Mouse (Mus musculus) heart, embryonic 16.5 days (tissue): Measurements from ENCODE around the gene Ppil2. TPM values are rescaled to one million over a fixed set of nuclear protein-coding genes. Genes with fewer than 3 reads are reported as not detected.

Experiments
- ATAC-seq: fragments of 200-750 bp; cut with Nextera tagmentation; replicated peaks from 2 replicates; pipeline ENCODE4 v1.8.0; 2017; ENCODE audit warnings: moderate number of reproducible peaks; ENCODE audit not compliant: insufficient read depth, low FRiP score; ENCODE audit errors: extremely low read depth
- H3K27ac ChIP-seq: fragments of 300-500 bp; sonication (generic); 2 replicates; pipeline ENCODE4 v1.5.1; 2014; ENCODE audit warnings: mild to moderate bottlenecking, low read length, control low read depth, moderate library complexity
- H3K27me3 ChIP-seq: fragments of 300-500 bp; sonication (generic); 2 replicates; pipeline ENCODE4 v1.6.1; 2014; ENCODE audit warnings: low read length, mixed read lengths; ENCODE audit not compliant: control insufficient read depth, insufficient read depth
- H3K36me3 ChIP-seq: fragments of 300-500 bp; sonication (generic); 2 replicates; pipeline ENCODE4 v1.6.1; 2014; ENCODE audit not compliant: control insufficient read depth, insufficient read depth
- H3K4me1 ChIP-seq: fragments of 300-500 bp; sonication (generic); 2 replicates; pipeline ENCODE4 v1.6.1; 2014; ENCODE audit warnings: low read length, mixed read lengths; ENCODE audit not compliant: control insufficient read depth, insufficient read depth
- H3K4me2 ChIP-seq: fragments of 300-500 bp; sonication (generic); 2 replicates; pipeline ENCODE4 v1.6.1; 2014; ENCODE audit warnings: low read depth, mild to moderate bottlenecking, control low read depth, low read length
- H3K4me3 ChIP-seq: fragments of 300-500 bp; sonication (generic); 2 replicates; pipeline ENCODE4 v1.5.1; 2014; ENCODE audit warnings: mild to moderate bottlenecking, control low read depth, low read length
- H3K9ac ChIP-seq: fragments of 300-500 bp; sonication (generic); 2 replicates; pipeline ENCODE4 v1.6.1; 2014; ENCODE audit warnings: low read length, control low read depth
- H3K9me3 ChIP-seq: fragments of 300-500 bp; sonication (generic); replicated peaks from 2 replicates; pipeline ENCODE4 v1.6.1; 2016; ENCODE audit warnings: low read length; ENCODE audit not compliant: control insufficient read depth
- WGBS: fragments of 180-500 bp; shearing (Covaris S2); extraction: QIAGEN DNeasy Blood & Tissue Kit; methylation state at CpG from one replicate; pipeline ENCODE4 v1.1.7; 2014; 5-methylcytosine and 5-hydroxymethylcytosine counted together
- polyA plus RNA-seq: library from polyadenylated mRNA; unstranded; fragments of >200 nt; fragmentation: Nextera tagmentation; extraction: Ambion mirVana; gene quantifications from 2 replicates; pipeline ENCODE4 v1.2.1, GENCODE M21; 2015

Gene Ppil2
- 102 and 111 TPM in 2 replicates for polyA plus RNA-seq

- ATAC-seq = peak; percentile 76
- H3K4me1 ChIP-seq = peaks cover 14% of the 10 kb centered on the region
- WGBS = 7% methylated on average over 38 of the region's 38 CpGs
- peak within 1 kb of the TSS; percentile 82 for H3K4me2 ChIP-seq
- peak within 1 kb of the TSS; percentile 82 for H3K9ac ChIP-seq
- no peaks in the 10 kb centered on the region for H3K27me3 ChIP-seq
- peaks cover 8% of the 10 kb centered on the region; the same call in 1 of the 2 replicates for H3K36me3 ChIP-seq
- no peaks in the 10 kb centered on the region for H3K9me3 ChIP-seq
- peak within 1 kb of the TSS; percentile 73 for H3K27ac ChIP-seq
- H3K4me3 ChIP-seq = peak within 1 kb of the TSS; percentile 87
These were observed at the start of gene Ppil2 for GRCm38 (mm10) chr16:17110771-17111743. TSS of gene Ppil2 (minus strand) at chr16:17111257.

- no peak overlapping the region for H3K4me2 ChIP-seq
- H3K27ac ChIP-seq = no peak overlapping the region
- no peak overlapping the region for H3K9ac ChIP-seq
- H3K9me3 ChIP-seq = no peaks in the 10 kb centered on the region
- H3K27me3 ChIP-seq = no peaks in the 10 kb centered on the region
- peaks cover 24% of the 10 kb centered on the region for H3K36me3 ChIP-seq
- no peak overlapping the region for H3K4me3 ChIP-seq
- no peak for ATAC-seq
- 85% methylated on average over 2 of the region's 2 CpGs for WGBS
- no peaks in the 10 kb centered on the region for H3K4me1 ChIP-seq
These were observed 43.3 kb upstream of the Ppil2 start for GRCm38 (mm10) chr16:17154346-17154745.

GRCm38 (mm10) chr16:17151874-17152273 is 40.8 kb upstream of the Ppil2 start:
- ATAC-seq = no peak
- WGBS = 94% methylated on average over 4 of the region's 4 CpGs
- H3K4me3 ChIP-seq = no peak overlapping the region
- H3K9ac ChIP-seq = no peak overlapping the region
- no peaks in the 10 kb centered on the region for H3K9me3 ChIP-seq
- peaks cover 11% of the 10 kb centered on the region for H3K36me3 ChIP-seq
- no peaks in the 10 kb centered on the region for H3K27me3 ChIP-seq
- no peak overlapping the region for H3K4me2 ChIP-seq
- H3K4me1 ChIP-seq = peaks cover 10% of the 10 kb centered on the region; the same call in 1 of the 2 replicates
- H3K27ac ChIP-seq = no peak overlapping the region

GRCm38 (mm10) chr16:17150520-17151258 is 39.6 kb upstream of the Ppil2 start:
- Histone ChIP-seq H3K27me3 (no peaks in the 10 kb centered on the region), H3K4me1 (peaks cover 10% of the 10 kb centered on the region; the same call in 1 of the 2 replicates), H3K36me3 (peaks cover 11% of the 10 kb centered on the region), H3K4me3 (no peak overlapping the region), H3K27ac (no peak overlapping the region), H3K9ac (no peak overlapping the region), H3K9me3 (no peaks in the 10 kb centered on the region), H3K4me2 (no peak overlapping the region)
- no peak for ATAC-seq
- WGBS = 81% methylated on average over 7 of the region's 7 CpGs

- WGBS = 18% methylated on average over 16 of the region's 16 CpGs
- no peak for ATAC-seq
- Histone ChIP-seq H3K27me3 (no peaks in the 10 kb centered on the region), H3K4me2 (peak overlapping the region; percentile 99), H3K36me3 (peaks cover 6% of the 10 kb centered on the region; the same call in 1 of the 2 replicates), H3K9me3 (no peaks in the 10 kb centered on the region), H3K9ac (peak overlapping the region; percentile 52), H3K27ac (no peak overlapping the region), H3K4me3 (peak overlapping the region; percentile 60), H3K4me1 (peaks cover 10% of the 10 kb centered on the region; the same call in 1 of the 2 replicates)
These were observed 37.0 kb upstream of the Ppil2 start for GRCm38 (mm10) chr16:17148084-17148483.

DNA sequence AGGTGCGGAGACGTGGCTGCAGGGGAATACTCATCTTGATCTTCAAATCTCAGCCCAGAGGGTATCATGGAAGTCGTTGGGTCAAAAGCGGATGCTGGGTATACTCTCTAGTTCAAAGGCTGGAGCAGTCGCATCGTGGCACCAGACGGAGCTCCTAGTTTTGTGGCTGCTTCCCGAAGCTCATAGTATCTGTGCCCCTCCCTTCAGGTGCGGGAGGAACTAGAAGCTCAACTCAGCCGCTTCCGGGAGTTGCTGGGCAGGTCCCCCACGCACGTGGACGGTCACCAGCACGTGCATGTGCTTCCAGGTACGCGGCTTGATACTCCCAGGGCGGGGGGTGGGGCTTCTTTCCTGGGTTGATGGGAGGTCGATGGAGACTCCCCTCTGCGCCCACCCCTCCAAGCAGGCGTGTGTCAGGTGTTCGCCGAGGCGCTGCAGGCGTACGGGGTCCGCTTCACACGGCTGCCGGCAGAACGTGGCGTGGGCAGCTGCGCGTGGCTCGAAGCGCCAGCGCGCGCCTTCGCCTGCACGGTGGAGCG is 36.4 kb upstream of the Ppil2 start:
- Histone ChIP-seq H3K27me3 (no peaks in the 10 kb centered on the region), H3K4me3 (peak overlapping the region; percentile 60), H3K36me3 (peaks cover under 1% of the 10 kb centered on the region; the same call in 1 of the 2 replicates), H3K4me1 (peaks cover 10% of the 10 kb centered on the region; the same call in 1 of the 2 replicates), H3K9ac (peak overlapping the region; percentile 52), H3K9me3 (no peaks in the 10 kb centered on the region), H3K4me2 (peak overlapping the region; percentile 99), H3K27ac (no peak overlapping the region)
- peak; percentile 14; the same call in 1 of the 2 replicates for ATAC-seq
- 1% methylated on average over 41 of the region's 41 CpGs for WGBS

DNA sequence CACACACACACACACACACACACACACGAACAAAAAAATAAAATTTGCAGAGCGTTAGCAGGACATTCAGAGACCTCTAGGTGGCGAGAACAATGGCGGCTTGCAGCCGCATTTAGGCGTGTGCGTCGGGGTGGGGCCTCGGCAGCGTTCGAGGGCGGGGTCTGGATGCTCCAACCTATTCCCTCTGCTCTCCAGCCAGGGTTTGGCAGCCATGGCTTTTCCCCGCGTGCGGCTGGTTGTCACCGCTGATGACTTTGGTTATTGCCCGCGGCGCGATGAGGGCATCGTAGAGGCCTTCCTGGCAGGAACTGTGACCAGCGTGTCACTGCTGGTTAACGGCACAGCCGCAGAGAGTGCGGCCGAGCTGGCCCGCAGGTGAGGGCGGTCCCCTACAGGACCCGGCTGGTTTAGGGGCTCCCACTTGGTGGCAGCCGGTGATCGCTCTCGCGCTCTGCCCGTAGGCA is 35.7 kb upstream of the Ppil2 start, which contains the start of gene Ccdc116:
TSS of gene Ccdc116 (minus strand) at position 458 of the 464 bp plus-strand sequence.
- Histone ChIP-seq H3K4me2 (peak within 1 kb of the TSS; percentile 99), H3K27ac (no peak within 1 kb of the TSS), H3K9ac (peak within 1 kb of the TSS; percentile 52), H3K9me3 (no peaks in the 10 kb centered on the region), H3K36me3 (no peaks in the 10 kb centered on the region), H3K27me3 (no peaks in the 10 kb centered on the region), H3K4me1 (peaks cover 10% of the 10 kb centered on the region; the same call in 1 of the 2 replicates), H3K4me3 (peak within 1 kb of the TSS; percentile 60)
- under 1% methylated on average over 34 of the region's 34 CpGs for WGBS
- ATAC-seq = peak; percentile 81

DNA sequence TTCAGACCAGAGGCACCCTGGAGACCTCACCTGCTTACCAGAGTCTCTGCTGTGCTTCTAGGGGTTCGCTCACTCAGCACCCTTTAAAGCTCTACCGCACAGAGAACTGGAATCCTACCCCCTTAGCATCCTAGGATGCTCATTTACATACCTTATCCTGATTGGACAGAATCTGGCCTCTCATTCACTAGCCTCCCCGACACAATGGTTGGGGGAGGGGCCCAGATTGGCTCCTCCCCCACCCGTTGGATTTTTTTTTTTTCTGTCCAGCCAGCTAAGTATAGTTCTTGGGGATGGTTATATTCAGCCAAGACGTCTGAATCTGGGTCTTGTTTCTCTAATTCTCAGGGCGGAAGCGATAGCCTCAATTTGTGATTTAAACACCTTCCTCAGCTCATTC is 33.3 kb upstream of the Ppil2 start, which contains the start of gene Ydjc:
TSS of gene Ydjc (plus strand) at position 283 of the 400 bp plus-strand sequence.
- WGBS = 27% methylated on average over 7 of the region's 7 CpGs
- Histone ChIP-seq H3K9me3 (no peaks in the 10 kb centered on the region), H3K9ac (no peak within 1 kb of the TSS), H3K27ac (no peak within 1 kb of the TSS), H3K36me3 (no peaks in the 10 kb centered on the region), H3K4me1 (peaks cover 10% of the 10 kb centered on the region; the same call in 1 of the 2 replicates), H3K4me2 (no peak within 1 kb of the TSS), H3K4me3 (no peak within 1 kb of the TSS), H3K27me3 (no peaks in the 10 kb centered on the region)
- no peak for ATAC-seq
